ENCODE assay signal across 24 mouse cellular contexts in genomic region chr2:33335789-33336188, GRCm38 (mm10). TPM values are rescaled to one million over a fixed set of nuclear protein-coding genes. Genes with fewer than 3 reads are reported as not detected.
DNase-seq lines count a peak whose midpoint lies in the region; ATAC-seq and TF ChIP-seq lines count a peak whose summit lies in the region.
"Had no signal": no experiment of that assay in that cellular context is flagged by ENCODE, and none has a peak within 500 bp of the region (broad histone marks: within the 10 kb centered on the region; RNA-seq: fewer than 3 reads in every experiment).

No protein-coding gene starts in this region.

- H3K9ac ChIP-seq in forebrain, embryonic 16.5 days (replicated peaks; ENCODE audit: low read depth, low read length) = no peak overlapping the region
- H3K9ac ChIP-seq in forebrain, embryonic 12.5 days = no peak overlapping the region
- no peak overlapping the region for H3K9ac ChIP-seq in hindbrain, postnatal 0 days (replicated peaks; ENCODE audit: low read length)
- H3K9ac ChIP-seq in hindbrain, embryonic 16.5 days (ENCODE audit: low read depth, low read length) = no peak overlapping the region
- H3K9ac ChIP-seq: embryonic facial prominence, embryonic 12.5 days; embryonic facial prominence, embryonic 15.5 days; heart, embryonic 12.5 days; heart, embryonic 15.5 days; hindbrain, embryonic 13.5 days had no signal

- ATAC-seq in forebrain, embryonic 16.5 days = peak; percentile 59
- ATAC-seq in forebrain, embryonic 12.5 days (ENCODE audit: low FRiP score) = no peak
- ATAC-seq in hindbrain, postnatal 0 days = 0 out of 2 replicates have a peak, but pooled peaks have one; percentile 51
- ATAC-seq in hindbrain, embryonic 16.5 days = no peak
- ATAC-seq: intestine, postnatal 0 days; Patski had no signal

- H3K9me3 ChIP-seq in forebrain, embryonic 16.5 days (ENCODE audit: control insufficient read depth, low read length) = peaks cover 4% of the 10 kb centered on the region; the same call in 1 of the 2 replicates
- H3K9me3 ChIP-seq in forebrain, embryonic 12.5 days = no peaks in the 10 kb centered on the region
- no peaks in the 10 kb centered on the region for H3K9me3 ChIP-seq in hindbrain, postnatal 0 days (ENCODE audit: low read length)
- H3K9me3 ChIP-seq in hindbrain, embryonic 16.5 days (ENCODE audit: control insufficient read depth, low read length) = no peaks in the 10 kb centered on the region
- H3K9me3 ChIP-seq: embryonic facial prominence, embryonic 12.5 days; embryonic facial prominence, embryonic 15.5 days; heart, embryonic 12.5 days; heart, embryonic 15.5 days; hindbrain, embryonic 13.5 days had no signal

- no peak overlapping the region for H3K4me2 ChIP-seq in forebrain, embryonic 16.5 days (ENCODE audit: low read length)
- no peak overlapping the region for H3K4me2 ChIP-seq in forebrain, embryonic 12.5 days
- H3K4me2 ChIP-seq in hindbrain, postnatal 0 days (ENCODE audit: low read depth, low read length) = no peak overlapping the region
- no peak overlapping the region for H3K4me2 ChIP-seq in hindbrain, embryonic 16.5 days (ENCODE audit: low read length)
- H3K4me2 ChIP-seq: embryonic facial prominence, embryonic 12.5 days; embryonic facial prominence, embryonic 15.5 days; heart, embryonic 12.5 days; heart, embryonic 15.5 days; hindbrain, embryonic 13.5 days had no signal

- peaks cover 15% of the 10 kb centered on the region for H3K36me3 ChIP-seq in forebrain, embryonic 16.5 days (ENCODE audit: control insufficient read depth, insufficient read depth)
- peaks cover 37% of the 10 kb centered on the region for H3K36me3 ChIP-seq in forebrain, embryonic 12.5 days (replicated peaks)
- H3K36me3 ChIP-seq in hindbrain, postnatal 0 days (ENCODE audit: insufficient read depth, low read length) = peaks cover 17% of the 10 kb centered on the region
- peaks cover 21% of the 10 kb centered on the region for H3K36me3 ChIP-seq in hindbrain, embryonic 16.5 days (ENCODE audit: control insufficient read depth, insufficient read depth, low read length)

- H3K4me3 ChIP-seq in forebrain, embryonic 16.5 days (replicated peaks; ENCODE audit: low read length) = no peak overlapping the region
- no peak overlapping the region for H3K4me3 ChIP-seq in forebrain, embryonic 12.5 days (replicated peaks)
- no peak overlapping the region for H3K4me3 ChIP-seq in hindbrain, postnatal 0 days (ENCODE audit: low read length)
- H3K4me3 ChIP-seq in hindbrain, embryonic 16.5 days (ENCODE audit: low read length) = no peak overlapping the region
- H3K4me3 ChIP-seq: embryonic facial prominence, embryonic 12.5 days; embryonic facial prominence, embryonic 15.5 days; heart, embryonic 12.5 days; heart, embryonic 15.5 days; hindbrain, embryonic 10.5 days; hindbrain, embryonic 13.5 days had no signal

- no peaks in the 10 kb centered on the region for H3K27me3 ChIP-seq in forebrain, embryonic 16.5 days (replicated peaks; ENCODE audit: control insufficient read depth, insufficient read depth, low read length)
- H3K27me3 ChIP-seq in forebrain, embryonic 12.5 days = no peaks in the 10 kb centered on the region
- no peaks in the 10 kb centered on the region for H3K27me3 ChIP-seq in hindbrain, postnatal 0 days (ENCODE audit: insufficient read depth, low read length)
- H3K27me3 ChIP-seq in hindbrain, embryonic 16.5 days (replicated peaks; ENCODE audit: control insufficient read depth, insufficient read depth, low read length) = no peaks in the 10 kb centered on the region
- H3K27me3 ChIP-seq: CH12.LX; embryonic facial prominence, embryonic 12.5 days; embryonic facial prominence, embryonic 15.5 days; heart, embryonic 12.5 days; heart, embryonic 15.5 days; hindbrain, embryonic 13.5 days; Patski had no signal

- DNase-seq in cerebellum, postnatal 10 days = peak; percentile 58 to 70
- DNase-seq in cerebellum, adult 11 months = no peak
- peak; percentile 39 for DNase-seq in hindbrain, postnatal 0 days (ENCODE audit: low spot score)
- DNase-seq: adrenal gland, postnatal 10 days; B cell, adult 2 months; cerebellum, adult 18-20 months; cerebellum, adult 9-10 months; gastrocnemius, postnatal 25 days; heart, adult 18-20 months; heart, postnatal 10 days; heart, postnatal 36 days; kidney, adult 2 months had no signal

- H3K4me1 ChIP-seq in forebrain, embryonic 16.5 days (replicated peaks; ENCODE audit: control insufficient read depth, insufficient read depth, low read length) = no peaks in the 10 kb centered on the region
- H3K4me1 ChIP-seq in forebrain, embryonic 12.5 days = peaks cover 7% of the 10 kb centered on the region; the same call in 1 of the 2 replicates
- no peaks in the 10 kb centered on the region for H3K4me1 ChIP-seq in hindbrain, postnatal 0 days (ENCODE audit: insufficient read depth, low read length)
- no peaks in the 10 kb centered on the region for H3K4me1 ChIP-seq in hindbrain, embryonic 16.5 days (ENCODE audit: control insufficient read depth, insufficient read depth, low read depth, low read length)
- H3K4me1 ChIP-seq: embryonic facial prominence, embryonic 12.5 days; embryonic facial prominence, embryonic 15.5 days; heart, embryonic 12.5 days; heart, embryonic 15.5 days had no signal

- TF ChIP-seq CTCF in hindbrain, postnatal 0 days (IDR thresholded peaks at IDR 0.05; ENCODE audit: low read depth) = no peak

- no peak overlapping the region for H3K27ac ChIP-seq in forebrain, embryonic 16.5 days (ENCODE audit: low read length)
- no peak overlapping the region for H3K27ac ChIP-seq in forebrain, embryonic 12.5 days
- H3K27ac ChIP-seq in hindbrain, postnatal 0 days = no peak overlapping the region
- H3K27ac ChIP-seq in hindbrain, embryonic 16.5 days (ENCODE audit: low read depth, low read length) = no peak overlapping the region
- H3K27ac ChIP-seq: embryonic facial prominence, embryonic 12.5 days; embryonic facial prominence, embryonic 15.5 days; heart, embryonic 15.5 days; hindbrain, embryonic 10.5 days; hindbrain, embryonic 13.5 days had no signal

RNA-seq across cellular contexts. Expression of gene Ralgps1, which starts 35.5 kb away (rescaled TPM):
- polyA plus RNA-seq in forebrain, embryonic 16.5 days (2015; fragmentation: Nextera tagmentation; extraction: Ambion mirVana) = 44.8 and 50.4 TPM in 2 replicates
- polyA plus RNA-seq in forebrain, embryonic 12.5 days (2016; fragmentation: Nextera tagmentation; extraction: Ambion mirVana) = 23.8 and 28.7 TPM in 2 replicates
- 69.9 and 75.5 TPM in 2 replicates for total RNA-seq in hindbrain, postnatal 0 days (2014; rRNA removed)
- 18.8 and 20.7 TPM in 2 replicates for polyA plus RNA-seq in hindbrain, postnatal 0 days (2015; fragmentation: Nextera tagmentation; extraction: Ambion mirVana)
- 32.0 and 44.4 TPM in 2 replicates for polyA plus RNA-seq in hindbrain, embryonic 16.5 days (2015; fragmentation: Nextera tagmentation; extraction: Ambion mirVana)

Comparison
In these comparisons a context has a peak if more than half of its experiments do, and no peak if none do; other contexts are left out.
1. ATAC-seq: peak in forebrain, embryonic 16.5 days (single experiment) and hindbrain, postnatal 0 days (single experiment); none in forebrain, embryonic 12.5 days (single experiment) and hindbrain, embryonic 16.5 days (single experiment).